ENCODE assay signal across 15 mouse cellular contexts in genomic region chr6:114974331-114974730, GRCm38 (mm10).
"Had no signal": no experiment of that assay in that cellular context is flagged by ENCODE, and none has a peak within 500 bp of the region (broad histone marks: within the 10 kb centered on the region; RNA-seq: fewer than 3 reads in every experiment).

No protein-coding gene starts in this region.

- DNase-seq: heart, postnatal 10 days; heart, postnatal 14 days; heart, postnatal 36 days; heart, postnatal 4 days; kidney, adult 11 months; kidney, adult 18-20 months; kidney, adult 2 months; kidney, adult 8-10 months; kidney, adult 9 months; kidney, postnatal 10 days; kidney, postnatal 14 days; kidney, postnatal 36 days; kidney, postnatal 4 days; layer of hippocampus, adult 9-11 months; layer of hippocampus, postnatal 36 days had no signal
